Mouse (Mus musculus): Measurements from ENCODE around the gene Terb2. TPM values are rescaled to one million over a fixed set of nuclear protein-coding genes. Genes with fewer than 3 reads are reported as not detected.
"Not testable (repeated sequence)": the region's sequence is repeated elsewhere in the genome, so short reads cannot be mapped to it uniquely, and the experiment has no call there.

Gene Terb2
- polyA plus RNA-seq, 1 experiment from 2014 or later = not detected

DNA sequence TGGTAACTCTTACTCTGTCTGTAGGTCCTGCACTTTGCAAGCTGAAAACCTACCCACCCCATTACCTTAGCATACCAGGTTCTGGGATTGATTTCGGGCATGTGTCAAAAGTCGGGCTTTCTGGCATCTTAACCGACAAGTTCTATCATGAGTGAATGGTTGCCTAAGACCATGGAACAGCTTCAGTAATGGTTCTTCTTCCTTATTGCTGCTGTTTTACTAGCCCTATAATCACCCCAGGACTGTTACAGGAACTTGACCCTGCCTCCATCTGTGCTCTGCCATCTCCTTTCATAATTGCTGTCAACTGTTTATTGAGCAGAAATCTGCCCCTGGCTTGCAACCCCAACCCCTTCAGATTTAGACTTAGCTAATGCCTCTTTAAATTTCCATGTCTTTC, 679 bp downstream of the Terb2 start:
- H3K4me2 ChIP-seq (replicated peaks; ENCODE audit: low read depth) = no peak overlapping the region
- DNase-seq (ENCODE audit: low spot score) (no peak), ATAC-seq (ENCODE audit: low FRiP score, low TSS enrichment) (no peak)
- H3K27ac ChIP-seq (replicated peaks) = no peak overlapping the region
- no peak overlapping the region for H3K4me3 ChIP-seq (ENCODE audit: low read depth, low read length)
- no peaks in the 10 kb centered on the region for H3K4me1 ChIP-seq (replicated peaks; ENCODE audit: control insufficient read depth, insufficient read depth)
- H3K9ac ChIP-seq (ENCODE audit: low read length) = no peak overlapping the region
- no peaks in the 10 kb centered on the region for H3K36me3 ChIP-seq (ENCODE audit: control insufficient read depth, insufficient read depth, low read length)
- H3K9me3 ChIP-seq (ENCODE audit: control insufficient read depth, low read length) = no peaks in the 10 kb centered on the region
- WGBS = 71% methylated on average over 3 of the region's 3 CpGs
- TF ChIP-seq CTCF (IDR thresholded peaks at IDR 0.05; ENCODE audit: low read depth) (no peak), EP300 (optimal IDR thresholded peaks at IDR 0.05) (no peak)
- H3K27me3 ChIP-seq (ENCODE audit: control insufficient read depth, insufficient read depth, low read length) = no peaks in the 10 kb centered on the region

DNA sequence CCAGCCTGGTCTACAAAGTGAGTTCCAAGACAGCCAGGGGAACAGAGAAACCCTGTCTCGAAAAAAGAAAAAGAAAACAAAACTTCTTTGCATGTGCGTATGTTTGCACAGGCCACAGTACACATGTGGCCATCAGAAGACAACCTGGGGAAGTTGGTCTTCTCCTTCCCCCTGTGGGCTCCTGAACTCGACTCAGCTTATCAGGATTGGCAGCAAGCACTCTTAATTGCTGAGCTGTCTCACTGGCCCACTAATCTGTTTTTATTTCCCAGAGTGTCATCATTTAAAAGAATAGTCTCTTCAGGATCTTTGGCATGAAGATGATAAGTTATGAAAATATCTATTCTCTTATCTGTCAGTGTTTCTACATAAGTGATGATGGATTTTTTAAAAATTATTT, 5.8 kb downstream of the Terb2 start:
- Histone ChIP-seq H3K4me2 (replicated peaks; ENCODE audit: low read depth) (no peak overlapping the region), H3K36me3 (ENCODE audit: control insufficient read depth, insufficient read depth, low read length) (no peaks in the 10 kb centered on the region), H3K9me3 (ENCODE audit: control insufficient read depth, low read length) (no peaks in the 10 kb centered on the region), H3K4me1 (replicated peaks; ENCODE audit: control insufficient read depth, insufficient read depth) (no peaks in the 10 kb centered on the region), H3K4me3 (ENCODE audit: low read depth, low read length) (no peak overlapping the region), H3K27ac (replicated peaks) (no peak overlapping the region), H3K27me3 (ENCODE audit: control insufficient read depth, insufficient read depth, low read length) (no peaks in the 10 kb centered on the region), H3K9ac (ENCODE audit: low read length) (no peak overlapping the region)
- TF ChIP-seq EP300 (optimal IDR thresholded peaks at IDR 0.05) (no peak), CTCF (IDR thresholded peaks at IDR 0.05; ENCODE audit: low read depth) (no peak)
- DNase-seq (ENCODE audit: low spot score) (no peak), ATAC-seq (ENCODE audit: low FRiP score, low TSS enrichment) (no peak)
- 69% methylated on average over 3 of the region's 3 CpGs for WGBS

DNA sequence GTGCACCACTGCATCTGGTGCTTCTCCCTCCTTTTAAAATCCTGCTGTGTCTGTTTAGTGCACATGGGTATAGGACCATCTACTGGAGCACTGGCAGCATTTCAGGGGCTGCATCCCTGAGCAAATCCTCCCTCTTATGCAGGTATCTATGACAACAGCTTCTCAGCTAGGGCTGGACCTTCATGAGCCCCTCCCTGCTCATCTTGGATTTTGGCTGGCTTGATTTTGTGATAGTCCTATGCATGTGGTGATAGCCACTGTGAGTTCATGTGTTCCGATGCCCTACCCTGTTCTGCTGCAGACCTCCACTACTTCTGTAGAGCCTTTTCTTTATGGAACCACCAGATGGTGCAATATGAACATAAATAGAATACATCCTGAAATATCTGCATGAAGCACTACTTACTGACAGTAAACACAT, 8.4 kb downstream of the Terb2 start:
- H3K4me2 ChIP-seq (replicated peaks; ENCODE audit: low read depth) = no peak overlapping the region
- TF ChIP-seq EP300 (optimal IDR thresholded peaks at IDR 0.05) (no peak), CTCF (IDR thresholded peaks at IDR 0.05; ENCODE audit: low read depth) (peak; percentile 81)
- no peaks in the 10 kb centered on the region for H3K4me1 ChIP-seq (replicated peaks; ENCODE audit: control insufficient read depth, insufficient read depth)
- no peaks in the 10 kb centered on the region for H3K36me3 ChIP-seq (ENCODE audit: control insufficient read depth, insufficient read depth, low read length)
- ATAC-seq (ENCODE audit: low FRiP score, low TSS enrichment) (peak; percentile 77), DNase-seq (ENCODE audit: low spot score) (no peak)
- H3K4me3 ChIP-seq (ENCODE audit: low read depth, low read length) = no peak overlapping the region
- H3K9ac ChIP-seq (ENCODE audit: low read length) = no peak overlapping the region
- H3K27ac ChIP-seq (replicated peaks) = no peak overlapping the region
- H3K9me3 ChIP-seq (ENCODE audit: control insufficient read depth, low read length) = no peaks in the 10 kb centered on the region
- WGBS = 59% methylated on average over 1 of the region's 1 CpGs
- no peaks in the 10 kb centered on the region for H3K27me3 ChIP-seq (ENCODE audit: control insufficient read depth, insufficient read depth, low read length)

DNA sequence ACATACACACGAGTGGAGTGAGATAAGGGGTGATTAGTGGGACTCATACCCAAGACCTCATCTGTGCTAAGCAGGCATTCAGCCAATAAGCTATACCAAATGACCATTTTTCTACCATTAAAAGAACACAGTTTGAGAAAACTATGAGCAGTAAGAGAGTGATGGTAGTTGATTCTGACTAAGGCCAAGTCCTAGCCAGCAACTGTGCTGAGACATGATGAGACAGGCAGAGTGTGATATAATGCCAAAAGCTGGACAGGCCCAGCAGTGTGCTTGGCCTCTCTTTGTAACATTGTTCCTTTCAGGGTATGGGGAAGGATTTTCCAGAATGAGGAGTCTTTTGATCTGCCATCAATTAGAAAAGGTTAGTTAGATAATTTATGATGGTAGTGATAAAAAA, 15.4 kb downstream of the Terb2 start:
- Histone ChIP-seq H3K4me1 (replicated peaks; ENCODE audit: control insufficient read depth, insufficient read depth) (no peaks in the 10 kb centered on the region), H3K4me2 (replicated peaks; ENCODE audit: low read depth) (no peak overlapping the region), H3K27ac (replicated peaks) (no peak overlapping the region), H3K9me3 (ENCODE audit: control insufficient read depth, low read length) (no peaks in the 10 kb centered on the region), H3K27me3 (ENCODE audit: control insufficient read depth, insufficient read depth, low read length) (no peaks in the 10 kb centered on the region), H3K36me3 (ENCODE audit: control insufficient read depth, insufficient read depth, low read length) (no peaks in the 10 kb centered on the region), H3K9ac (ENCODE audit: low read length) (no peak overlapping the region), H3K4me3 (ENCODE audit: low read depth, low read length) (no peak overlapping the region)
- WGBS = 69% methylated on average over 1 of the region's 1 CpGs
- DNase-seq (ENCODE audit: low spot score) (no peak), ATAC-seq (ENCODE audit: low FRiP score, low TSS enrichment) (no peak)
- TF ChIP-seq CTCF (IDR thresholded peaks at IDR 0.05; ENCODE audit: low read depth) (no peak), EP300 (optimal IDR thresholded peaks at IDR 0.05) (no peak)

DNA sequence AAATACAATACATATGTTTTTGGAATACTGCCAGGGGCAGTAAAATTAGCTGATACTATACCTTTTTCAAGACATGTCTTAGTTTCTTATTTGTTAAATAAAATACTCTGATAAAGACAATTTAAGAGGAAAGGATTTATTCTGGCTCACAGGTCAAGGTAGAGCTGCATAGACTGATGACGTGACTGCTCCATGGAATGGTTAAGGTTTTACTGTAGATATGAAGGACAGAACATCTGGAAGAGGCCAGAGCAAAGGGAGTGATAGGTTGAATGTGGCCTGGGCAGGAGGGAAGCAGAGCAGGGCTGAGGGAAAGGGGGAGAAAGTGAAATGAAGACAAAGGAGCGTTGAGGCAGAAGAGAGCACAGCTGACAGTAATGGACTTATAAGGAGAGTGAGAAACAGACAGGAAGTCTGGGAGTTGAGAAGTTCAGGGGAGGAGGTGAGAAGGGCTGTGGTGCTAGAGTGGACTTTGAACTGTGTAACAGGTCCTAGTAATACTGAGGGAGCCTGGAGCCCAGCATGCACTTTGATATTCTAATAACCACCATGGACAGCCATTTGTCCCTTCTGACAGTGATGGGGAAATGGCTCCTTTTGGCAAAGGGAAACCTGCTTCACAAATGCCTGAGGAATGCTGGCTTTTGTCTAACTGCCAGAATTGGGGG, 20.5 kb downstream of the Terb2 start:
- H3K4me3 ChIP-seq (ENCODE audit: low read depth, low read length) = no peak overlapping the region
- TF ChIP-seq CTCF (IDR thresholded peaks at IDR 0.05; ENCODE audit: low read depth) = no peak
- no peak for TF ChIP-seq EP300 (optimal IDR thresholded peaks at IDR 0.05)
- H3K9me3 ChIP-seq (ENCODE audit: control insufficient read depth, low read length) = no peaks in the 10 kb centered on the region
- H3K4me1 ChIP-seq (replicated peaks; ENCODE audit: control insufficient read depth, insufficient read depth) = no peaks in the 10 kb centered on the region
- H3K4me2 ChIP-seq (replicated peaks; ENCODE audit: low read depth) = no peak overlapping the region
- DNase-seq (ENCODE audit: low spot score) = peak; percentile 50
- no peak overlapping the region for H3K9ac ChIP-seq (ENCODE audit: low read length)
- no peak overlapping the region for H3K27ac ChIP-seq (replicated peaks)
- no peaks in the 10 kb centered on the region for H3K27me3 ChIP-seq (ENCODE audit: control insufficient read depth, insufficient read depth, low read length)
- H3K36me3 ChIP-seq (ENCODE audit: control insufficient read depth, insufficient read depth, low read length) = no peaks in the 10 kb centered on the region
- WGBS = 43% methylated on average over 2 of the region's 2 CpGs
- ATAC-seq (ENCODE audit: low FRiP score, low TSS enrichment) = peak; percentile 92

DNA sequence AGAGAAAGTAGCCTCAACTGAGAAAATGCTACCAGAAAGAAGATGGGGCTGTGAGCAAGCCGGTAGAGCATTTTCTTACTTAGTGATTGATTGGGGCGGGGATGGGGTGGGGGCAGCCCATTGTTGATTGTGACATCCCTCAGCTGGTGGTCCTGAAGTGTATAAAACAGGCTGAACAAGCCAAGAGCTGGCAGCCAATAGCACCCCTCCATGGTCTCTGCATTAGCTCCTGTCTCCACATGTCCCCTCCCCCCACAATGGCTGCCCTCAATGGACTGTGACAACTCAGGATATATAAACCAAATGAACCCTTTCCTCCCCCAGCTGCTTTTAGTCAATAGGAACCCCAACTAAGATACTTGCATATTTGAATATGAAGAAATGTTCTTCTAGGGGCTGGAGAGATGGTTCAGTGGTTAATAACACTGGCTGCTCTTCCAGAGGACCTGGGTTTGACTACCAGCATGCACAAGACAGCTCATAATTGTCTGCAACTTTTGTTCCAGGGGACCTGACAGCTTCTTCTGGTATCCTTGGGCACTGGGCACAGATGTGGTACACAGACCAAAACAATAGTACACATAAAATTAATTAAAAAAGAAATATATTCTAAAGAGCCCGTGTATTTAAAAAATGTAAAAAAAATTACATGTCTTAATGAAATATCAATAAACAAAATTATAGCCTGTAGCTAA, 24.6 kb downstream of the Terb2 start:
- Histone ChIP-seq H3K9me3 (ENCODE audit: control insufficient read depth, low read length) (no peaks in the 10 kb centered on the region), H3K36me3 (ENCODE audit: control insufficient read depth, insufficient read depth, low read length) (no peaks in the 10 kb centered on the region), H3K9ac (ENCODE audit: low read length) (no peak overlapping the region), H3K27ac (replicated peaks) (no peak overlapping the region), H3K4me1 (replicated peaks; ENCODE audit: control insufficient read depth, insufficient read depth) (no peaks in the 10 kb centered on the region), H3K4me3 (ENCODE audit: low read depth, low read length) (no peak overlapping the region), H3K27me3 (ENCODE audit: control insufficient read depth, insufficient read depth, low read length) (no peaks in the 10 kb centered on the region), H3K4me2 (replicated peaks; ENCODE audit: low read depth) (no peak overlapping the region)
- DNase-seq (ENCODE audit: low spot score) = no peak
- no peak for ATAC-seq (ENCODE audit: low FRiP score, low TSS enrichment)
- no peak for TF ChIP-seq CTCF (IDR thresholded peaks at IDR 0.05; ENCODE audit: low read depth)
- TF ChIP-seq EP300 (optimal IDR thresholded peaks at IDR 0.05) = no peak
- WGBS = 71% methylated on average over 3 of the region's 3 CpGs

DNA sequence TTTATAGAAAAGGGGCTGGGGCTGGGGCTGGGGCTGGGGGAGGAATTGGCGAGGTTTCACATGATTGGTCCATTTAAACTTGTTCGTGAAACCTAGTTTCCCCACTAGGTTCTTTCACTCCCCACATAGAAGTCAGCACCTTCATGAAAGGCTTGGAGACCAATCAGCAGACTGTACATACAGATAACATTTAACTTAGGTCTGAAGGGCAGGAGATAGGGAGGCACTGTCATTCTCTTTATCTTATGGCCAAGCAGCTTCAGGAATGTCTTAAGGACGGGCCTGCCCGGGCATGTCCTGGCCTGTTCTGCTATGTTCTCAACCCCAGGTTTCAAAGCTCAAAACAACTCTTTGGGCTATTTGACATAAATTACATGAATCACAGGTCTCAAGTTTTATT, 31.0 kb downstream of the Terb2 start:
- H3K4me3 ChIP-seq (ENCODE audit: low read depth, low read length); ATAC-seq (ENCODE audit: low FRiP score, low TSS enrichment); H3K27ac ChIP-seq (replicated peaks); H3K4me1 ChIP-seq (replicated peaks; ENCODE audit: control insufficient read depth, insufficient read depth); H3K9me3 ChIP-seq (ENCODE audit: control insufficient read depth, low read length); H3K27me3 ChIP-seq (ENCODE audit: control insufficient read depth, insufficient read depth, low read length); DNase-seq (ENCODE audit: low spot score); H3K4me2 ChIP-seq (replicated peaks; ENCODE audit: low read depth); H3K36me3 ChIP-seq (ENCODE audit: control insufficient read depth, insufficient read depth, low read length); H3K9ac ChIP-seq (ENCODE audit: low read length): not testable (repeated sequence)
- 78% methylated on average over 4 of the region's 4 CpGs for WGBS
